Mouse (Mus musculus) erythroblast, adult 5-6 weeks (primary cell): ENCODE measurements around the gene Lsm11. TPM values are rescaled to one million over a fixed set of nuclear protein-coding genes. Genes with fewer than 3 reads are reported as not detected.

ENCODE experiments used
- ATAC-seq: replicated peaks from 2 replicates; pipeline ENCODE4 v1.8.0; 2016; ENCODE audit warnings: moderate number of reproducible peaks, mild to moderate bottlenecking, moderate TSS enrichment, inconsistent platforms; ENCODE audit not compliant: poor library complexity, low FRiP score, severe bottlenecking
- total RNA-seq, 2 experiments: library from RNA; stranded (forward) in 1 of 2; stranded (reverse) in 1 of 2; fragments of 150-400 nt in 1 of 2; fragments of 200-764, 138-1000 nt in 1 of 2; gene quantifications; 2 replicates each; pipeline versions ENCODE4 v1.2.3 to v1.2.4; 2015 to 2017; ENCODE audit warnings: low replicate concordance in 2 of 2

Gene Lsm11
- total RNA-seq, 2 experiments from 2014 or later = 0.51 TPM; not detected in 1

DNA sequence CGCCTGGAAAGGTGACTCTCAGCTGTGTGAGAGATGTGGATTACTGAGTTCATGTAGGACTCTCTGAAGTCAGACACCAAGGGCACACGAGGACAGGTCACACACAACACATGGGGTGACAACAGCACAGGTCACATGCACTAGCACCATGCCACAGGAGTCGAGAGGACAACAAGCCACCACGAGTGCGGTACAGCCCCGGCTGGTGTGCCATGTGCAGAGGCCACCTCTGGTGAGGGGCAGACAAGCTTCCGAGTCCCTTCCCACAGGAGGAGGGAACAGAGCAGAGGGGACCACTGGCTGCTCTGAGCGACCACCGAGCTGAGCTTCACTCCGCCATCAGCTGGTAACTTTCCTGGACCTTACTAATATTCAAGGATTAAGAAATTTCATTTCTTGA, 12.0 kb downstream of the Lsm11 start:
- no peak for ATAC-seq

DNA sequence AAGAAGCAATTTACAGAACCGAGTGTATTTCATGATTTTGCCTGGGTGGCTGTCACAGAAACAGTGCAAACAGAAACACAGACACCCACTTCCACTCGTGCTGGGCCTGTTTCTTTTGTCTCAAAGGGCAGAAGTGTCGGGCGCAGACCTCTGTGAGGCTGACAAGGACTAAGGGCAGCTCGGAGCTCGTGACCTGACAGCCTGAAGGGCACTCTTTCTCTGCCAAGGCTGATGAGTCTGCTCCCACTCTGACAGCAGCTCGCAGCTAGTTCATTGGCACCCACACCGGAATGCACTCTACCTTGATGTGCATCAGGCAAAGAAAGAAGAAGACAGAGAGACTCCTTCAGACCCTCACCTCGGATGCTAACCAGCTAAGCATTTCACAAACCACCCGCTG, 15.2 kb downstream of the Lsm11 start:
- no peak for ATAC-seq

DNA sequence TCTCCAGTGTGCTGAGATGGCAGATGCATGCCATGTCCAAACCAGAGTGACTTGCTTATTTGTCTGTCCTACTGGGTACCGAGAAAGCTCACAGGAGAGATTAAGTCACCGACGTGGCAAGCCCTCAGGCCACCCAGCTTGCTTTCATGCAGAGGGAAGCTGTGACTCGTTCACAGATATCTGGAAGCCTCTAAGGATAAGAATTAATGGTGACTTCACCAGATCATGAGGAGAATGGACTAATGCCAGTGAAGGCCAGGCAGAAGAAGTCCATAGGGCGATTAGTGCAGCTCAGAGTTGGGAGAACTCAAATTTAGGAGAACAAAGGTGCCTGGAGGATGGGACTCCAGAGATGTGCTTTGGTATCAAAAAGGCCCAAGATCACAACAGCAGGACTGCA, 17.3 kb downstream of the Lsm11 start:
- no peak for ATAC-seq

DNA sequence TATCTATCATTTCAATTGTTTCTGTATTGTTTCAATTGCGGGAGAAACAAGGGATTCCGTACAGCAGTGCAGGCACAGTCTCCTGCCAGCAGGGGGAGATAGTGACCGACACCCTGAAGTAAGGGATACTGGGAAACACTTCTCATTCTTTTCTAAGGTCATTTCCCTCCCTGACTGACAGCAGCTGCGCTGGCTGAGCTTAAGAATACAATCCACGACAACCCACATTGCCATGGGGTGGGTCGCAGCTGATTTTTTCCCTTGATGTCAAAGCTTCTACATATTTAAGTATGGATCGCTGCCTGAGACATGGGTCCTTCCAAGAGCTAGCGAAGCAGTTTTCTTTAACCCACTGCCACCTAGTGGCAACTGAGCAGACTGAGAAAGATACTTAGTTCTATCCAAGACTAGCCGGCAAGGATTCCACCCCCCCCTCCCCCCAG, 18.1 kb downstream of the Lsm11 start:
- peak; percentile 95 for ATAC-seq

DNA sequence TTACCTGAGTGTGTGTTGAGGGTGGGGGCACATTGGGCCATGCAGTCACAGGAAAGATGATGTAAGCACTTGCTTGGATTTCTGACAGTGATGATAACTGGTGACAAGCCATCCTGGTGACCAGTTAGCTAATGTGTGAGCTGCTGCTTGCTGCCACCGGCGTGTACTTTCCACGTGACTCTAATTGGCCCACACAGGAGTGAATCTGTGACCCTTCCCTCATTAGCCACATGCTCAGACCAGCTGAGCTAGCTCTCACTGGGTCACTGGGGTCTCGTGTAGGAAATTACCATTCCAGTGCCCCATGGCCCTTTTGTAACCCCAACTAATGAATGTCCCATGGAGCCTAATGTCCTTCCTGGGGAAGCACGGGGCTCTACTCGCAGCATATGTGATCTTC, 19.3 kb downstream of the Lsm11 start:
- ATAC-seq = no peak

DNA sequence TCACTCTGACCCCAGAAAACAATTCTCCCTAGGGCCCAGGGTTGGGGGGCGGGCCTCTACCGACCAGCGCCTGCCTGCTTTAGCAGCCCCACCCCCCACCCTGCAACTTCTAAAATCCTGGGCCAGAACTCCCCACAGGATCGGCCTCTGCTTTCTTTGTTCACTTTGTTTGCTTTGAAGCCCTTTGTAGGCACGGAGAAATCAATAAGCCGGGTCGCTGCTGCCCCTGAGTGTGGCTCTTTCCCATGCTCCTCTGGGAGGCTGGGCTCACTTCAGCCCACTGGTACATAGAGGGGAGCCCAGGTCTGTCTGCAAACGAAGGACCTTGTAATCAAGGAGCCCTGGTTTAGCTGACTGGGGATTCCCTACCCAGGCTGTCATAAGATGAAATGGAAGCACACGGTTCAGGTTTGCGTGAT, 23.2 kb downstream of the Lsm11 start:
- no peak for ATAC-seq

DNA sequence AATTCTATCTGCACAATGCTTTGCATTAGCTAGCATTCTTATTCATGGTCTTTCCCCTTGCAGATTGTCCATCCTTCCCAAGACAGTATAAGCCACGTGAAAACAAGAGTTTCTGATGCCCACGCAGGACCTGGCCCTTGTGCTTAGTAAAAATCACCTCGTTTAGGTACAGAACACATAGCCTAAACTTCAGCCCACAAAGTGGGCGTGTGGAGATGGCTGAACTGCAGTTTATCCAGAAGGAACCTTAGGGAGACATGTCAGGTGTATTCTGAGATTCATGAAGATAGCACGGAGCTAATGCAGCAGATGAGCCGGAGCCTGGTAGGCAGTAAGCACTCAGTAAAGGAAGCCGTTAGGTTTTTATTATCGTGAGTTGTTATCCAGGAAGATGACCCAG, 23.7 kb downstream of the Lsm11 start:
- no peak for ATAC-seq

DNA sequence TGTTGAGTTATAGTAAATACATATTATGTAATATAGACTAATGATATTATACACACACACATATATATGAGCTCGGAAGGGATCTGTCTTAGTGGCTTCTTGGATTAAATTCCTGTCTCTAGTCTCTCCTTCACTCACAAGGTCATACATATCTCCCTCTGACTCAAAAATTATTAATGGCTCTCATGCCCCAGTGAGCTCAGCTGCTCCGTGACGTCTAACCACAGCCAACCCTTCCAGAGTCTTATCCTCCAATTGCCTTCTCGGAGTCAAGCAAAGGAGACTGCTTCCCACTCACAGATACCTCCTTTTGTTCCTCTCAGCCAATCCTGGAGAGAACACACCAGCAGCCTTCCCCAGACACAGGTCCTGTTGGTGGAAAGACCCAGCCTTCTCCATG, 25.9 kb downstream of the Lsm11 start:
- ATAC-seq = no peak

DNA sequence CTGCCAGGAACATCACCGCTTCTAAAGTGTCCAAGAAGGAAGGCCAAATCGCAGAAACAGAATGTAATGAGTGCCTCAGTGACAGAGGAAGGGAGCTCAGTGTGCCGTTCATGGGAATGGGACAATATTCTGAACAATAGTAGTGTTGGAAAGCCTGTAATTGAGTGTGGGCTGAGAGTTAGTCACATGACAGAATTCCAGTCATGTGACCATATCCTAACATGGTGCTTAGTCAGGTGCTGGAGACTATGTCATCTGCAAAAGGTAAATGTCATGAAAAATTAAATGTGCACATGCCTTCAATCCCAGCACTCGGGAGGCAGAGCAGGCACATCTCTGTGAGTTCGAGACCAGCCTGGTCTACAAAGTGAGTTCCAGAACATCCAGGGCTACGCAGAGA, 26.7 kb downstream of the Lsm11 start:
- no peak for ATAC-seq

DNA sequence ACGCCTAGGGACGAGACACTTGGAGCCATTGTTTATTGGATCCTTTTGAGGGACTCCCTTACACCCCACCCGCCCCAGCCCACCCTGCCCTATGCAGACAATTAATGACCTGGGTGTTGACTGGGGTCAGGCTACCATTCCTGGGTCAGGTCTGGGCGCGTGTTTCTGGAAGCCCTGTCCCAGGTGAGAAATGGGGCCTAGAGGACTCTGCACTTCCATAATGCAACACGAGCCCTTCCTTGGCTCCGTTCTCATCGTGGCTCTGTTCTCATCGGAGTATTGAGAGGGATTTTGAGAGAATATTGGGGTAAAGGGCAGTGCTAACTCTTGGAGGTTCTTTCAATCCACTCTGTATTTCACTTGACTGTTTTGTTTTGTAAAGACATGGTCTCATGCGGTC, 28.5 kb downstream of the Lsm11 start:
- no peak for ATAC-seq

DNA sequence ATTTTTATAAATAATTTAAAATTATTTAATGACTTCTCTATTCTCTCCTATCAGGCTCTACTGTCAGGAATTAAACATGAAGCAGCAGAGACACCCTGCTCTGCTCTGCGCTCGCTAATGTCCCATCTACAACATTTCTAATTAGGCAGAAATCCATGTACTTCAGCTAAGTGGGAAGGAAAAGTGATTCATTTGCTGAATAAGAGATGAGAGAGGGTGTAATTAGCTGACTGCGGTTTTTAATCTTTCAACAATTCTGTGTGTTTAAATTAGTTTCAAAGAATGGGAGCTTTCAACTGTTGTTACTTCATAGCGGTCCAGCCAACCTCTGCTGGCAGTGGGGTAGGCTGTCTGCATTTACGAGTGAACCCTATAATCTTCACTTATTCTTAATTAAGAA, 34.0 kb downstream of the Lsm11 start:
- ATAC-seq = no peak

DNA sequence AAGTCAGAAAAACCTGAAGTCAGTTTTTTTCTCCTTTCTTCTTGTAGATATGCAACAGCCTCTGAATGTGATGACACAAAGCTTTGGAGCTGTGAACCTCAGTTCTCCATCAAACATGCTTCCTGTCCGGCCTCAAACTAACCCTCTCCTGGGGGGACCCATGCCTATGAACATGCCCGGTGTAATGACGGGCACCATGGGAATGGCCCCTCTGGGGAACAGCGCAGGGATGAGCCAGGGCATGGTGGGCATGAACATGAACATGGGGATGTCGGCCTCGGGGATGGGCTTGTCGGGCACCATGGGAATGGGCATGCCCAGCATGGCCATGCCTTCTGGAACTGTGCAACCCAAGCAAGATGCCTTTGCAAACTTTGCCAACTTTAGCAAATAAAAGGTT, 35.8 kb downstream of the Lsm11 start:
- ATAC-seq = no peak

DNA sequence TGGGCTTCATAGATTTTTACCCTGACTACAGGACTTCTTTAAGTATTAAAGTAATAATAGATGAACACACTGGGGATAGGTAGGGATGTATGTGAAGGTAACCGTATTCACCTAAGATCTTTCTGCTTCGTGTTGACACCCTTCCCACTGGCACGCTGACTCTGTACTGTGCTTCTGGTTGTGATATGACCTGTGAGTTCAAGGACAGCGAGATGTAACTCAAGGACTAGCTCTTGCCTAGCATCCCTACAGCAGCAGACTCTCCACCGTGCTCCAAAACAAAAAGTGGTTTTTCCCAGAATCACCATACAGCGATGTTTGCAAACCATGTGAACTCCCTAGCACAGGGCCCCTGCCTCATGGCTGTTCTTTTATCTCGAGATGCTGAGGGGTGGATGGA, 36.7 kb downstream of the Lsm11 start:
- ATAC-seq = no peak

DNA sequence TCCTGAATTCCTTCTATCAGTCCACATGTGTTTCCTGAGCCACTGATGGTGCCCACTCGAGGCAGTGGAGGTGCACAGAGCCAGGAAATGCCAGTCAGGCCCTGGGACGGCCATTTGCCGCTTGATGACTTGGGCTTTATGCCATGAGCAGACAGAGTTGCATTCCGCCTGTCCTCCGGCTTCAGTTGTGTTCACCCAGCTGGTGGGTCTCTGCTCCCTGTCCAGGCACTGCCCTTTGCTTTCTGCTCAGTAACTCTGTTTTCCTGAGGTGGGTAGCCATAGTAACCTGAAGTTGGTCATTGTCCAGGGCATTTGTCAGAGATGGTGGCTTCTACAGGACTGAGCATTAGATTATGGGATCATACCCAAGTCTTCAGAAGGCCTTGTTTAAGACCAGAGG, 37.4 kb downstream of the Lsm11 start:
- ATAC-seq = no peak

DNA sequence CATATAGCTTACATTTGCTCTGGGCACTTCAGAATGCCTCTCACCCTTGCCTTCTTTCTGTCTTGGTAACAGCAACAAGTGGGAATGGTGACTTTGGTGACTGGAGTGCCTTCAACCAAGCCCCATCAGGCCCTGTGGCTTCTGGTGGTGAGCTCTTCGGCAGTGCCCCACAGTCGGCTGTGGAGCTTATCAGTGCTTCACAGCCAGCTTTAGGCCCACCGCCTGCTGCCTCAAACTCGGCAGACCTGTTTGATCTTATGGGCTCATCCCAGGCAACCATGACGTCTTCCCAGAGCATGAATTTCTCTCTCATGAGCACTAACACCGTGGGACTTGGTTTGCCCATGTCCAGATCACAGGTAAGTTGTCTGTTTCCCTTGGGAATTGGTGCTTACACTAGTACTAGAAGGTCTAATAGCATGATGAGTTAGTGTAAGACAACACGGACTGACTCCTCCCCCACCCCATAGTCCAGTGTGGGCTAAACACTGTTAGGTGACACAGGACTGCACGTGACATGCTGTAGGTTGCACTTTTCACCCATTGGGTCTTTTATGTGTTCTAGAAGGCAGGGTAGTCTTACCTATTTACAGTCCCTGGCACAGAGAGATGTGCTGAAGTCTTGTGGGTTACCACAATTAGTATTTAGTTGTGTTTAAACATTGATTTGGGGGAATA, 38.5 kb downstream of the Lsm11 start:
- peak; percentile 66; the same call in 1 of the 2 replicates for ATAC-seq

DNA sequence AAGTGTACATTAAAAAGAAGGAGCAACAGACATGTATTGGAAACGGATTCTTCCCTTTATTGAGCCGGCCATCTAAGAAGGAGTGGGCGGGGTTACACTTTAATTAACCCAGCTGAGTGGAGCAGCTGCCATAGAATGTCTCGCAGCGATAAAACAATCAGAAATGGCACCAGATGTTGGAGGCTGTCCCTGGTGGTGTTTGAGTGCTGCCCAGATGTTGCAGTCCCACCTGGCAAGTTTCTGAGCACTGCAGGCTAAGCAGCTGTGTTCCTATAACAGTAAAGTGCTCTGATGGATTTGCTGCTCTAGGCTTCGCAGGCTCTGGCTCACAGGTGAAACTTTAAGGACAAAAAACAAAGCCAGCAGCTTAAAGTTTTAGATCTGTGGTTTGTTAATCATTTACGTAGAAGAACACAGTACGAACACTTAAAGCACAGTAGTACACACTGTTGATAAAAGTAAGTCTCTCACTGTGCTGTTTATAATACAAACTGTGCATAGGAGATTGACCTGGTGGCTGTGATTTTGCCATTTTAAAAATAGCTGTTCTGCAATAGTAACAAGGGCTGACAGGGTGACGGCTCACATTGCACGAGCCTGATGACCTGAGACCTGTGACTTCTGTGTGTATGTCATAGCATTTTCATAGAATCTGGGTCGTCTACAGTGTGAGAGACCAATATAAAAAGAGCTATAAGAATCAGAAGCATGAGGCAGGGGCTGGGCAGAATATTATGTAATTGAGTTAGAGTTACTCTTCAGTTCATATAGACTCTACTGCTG, 44.3 kb downstream of the Lsm11 start:
- ATAC-seq = no peak

DNA sequence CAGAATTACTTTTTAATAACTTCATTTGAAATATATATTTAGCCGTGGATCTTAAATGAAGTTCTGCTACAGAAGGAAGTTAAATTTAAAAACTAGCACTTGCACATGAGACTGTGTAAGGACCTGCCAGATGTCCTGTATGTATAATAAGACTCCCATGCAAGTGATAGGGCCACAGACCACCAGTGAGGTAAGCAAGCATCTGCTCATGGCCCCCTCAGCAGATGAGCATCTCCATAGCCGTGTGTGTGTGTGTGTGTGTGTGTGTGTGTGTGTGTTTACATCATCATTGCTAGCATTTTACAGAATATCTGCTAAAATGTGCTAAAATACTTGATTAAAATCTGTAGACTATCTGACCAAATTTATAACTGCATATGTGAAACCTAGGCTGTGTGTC, 47.3 kb downstream of the Lsm11 start:
- no peak for ATAC-seq

DNA sequence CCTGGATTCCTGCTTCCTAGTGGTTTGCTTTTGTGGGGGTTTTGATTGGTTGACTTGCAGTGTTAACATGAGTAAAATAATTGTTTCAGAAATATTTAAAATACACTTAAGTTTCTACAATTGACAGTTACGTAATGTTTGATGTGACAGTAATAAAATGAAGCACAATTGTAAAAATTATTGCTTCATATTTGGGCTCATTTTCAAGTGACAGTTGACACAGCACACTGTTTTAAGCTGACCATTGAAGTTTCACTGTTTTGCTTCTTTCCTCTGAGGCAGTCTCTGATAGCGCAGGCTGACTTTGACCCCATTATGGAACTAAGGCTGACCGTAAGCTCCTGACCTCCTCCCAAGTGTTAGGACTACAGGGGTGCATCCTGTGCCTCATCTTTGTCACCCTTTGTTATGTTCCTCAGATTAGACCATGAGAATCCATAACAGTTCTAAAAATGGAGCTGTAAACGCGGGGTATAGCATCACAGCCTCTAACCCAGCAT, 51.8 kb downstream of the Lsm11 start:
- no peak for ATAC-seq

DNA sequence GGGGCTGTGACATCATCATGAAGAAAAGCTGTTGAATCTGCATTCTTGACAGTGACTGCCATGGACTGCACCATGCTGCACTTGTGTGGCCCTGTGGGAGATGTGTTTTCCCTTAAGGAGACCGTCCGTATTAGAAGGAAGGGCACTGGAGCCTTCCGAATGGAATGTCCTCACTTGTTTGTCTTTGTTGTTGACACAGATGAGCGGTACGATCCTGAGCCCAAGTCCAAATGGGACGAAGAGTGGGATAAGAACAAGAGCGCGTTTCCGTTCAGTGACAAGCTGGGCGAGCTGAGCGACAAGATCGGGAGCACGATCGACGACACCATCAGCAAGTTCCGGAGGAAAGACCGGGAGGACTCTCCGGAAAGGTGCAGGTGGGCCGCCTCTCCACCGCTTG, 54.3 kb downstream of the Lsm11 start:
- ATAC-seq = no peak

DNA sequence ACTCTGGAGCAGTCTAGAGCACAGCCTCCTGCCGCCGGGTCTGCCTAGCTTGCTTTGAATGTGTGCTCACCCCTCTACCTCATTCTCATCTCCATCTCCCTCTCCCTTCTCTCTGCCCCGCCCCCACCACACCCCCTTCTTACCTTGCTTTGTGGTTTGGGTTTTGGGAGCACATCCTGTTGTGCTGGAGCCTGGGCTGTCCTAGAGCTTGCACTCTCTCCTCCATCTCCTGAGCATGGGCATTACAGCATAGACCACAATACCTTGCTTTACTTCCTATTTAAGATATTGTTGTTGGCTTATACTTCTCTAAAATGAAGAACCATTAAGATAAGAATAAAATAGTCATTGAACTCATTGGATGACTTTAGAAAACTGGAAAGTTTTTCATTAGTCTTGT, 54.8 kb downstream of the Lsm11 start:
- ATAC-seq = no peak

DNA sequence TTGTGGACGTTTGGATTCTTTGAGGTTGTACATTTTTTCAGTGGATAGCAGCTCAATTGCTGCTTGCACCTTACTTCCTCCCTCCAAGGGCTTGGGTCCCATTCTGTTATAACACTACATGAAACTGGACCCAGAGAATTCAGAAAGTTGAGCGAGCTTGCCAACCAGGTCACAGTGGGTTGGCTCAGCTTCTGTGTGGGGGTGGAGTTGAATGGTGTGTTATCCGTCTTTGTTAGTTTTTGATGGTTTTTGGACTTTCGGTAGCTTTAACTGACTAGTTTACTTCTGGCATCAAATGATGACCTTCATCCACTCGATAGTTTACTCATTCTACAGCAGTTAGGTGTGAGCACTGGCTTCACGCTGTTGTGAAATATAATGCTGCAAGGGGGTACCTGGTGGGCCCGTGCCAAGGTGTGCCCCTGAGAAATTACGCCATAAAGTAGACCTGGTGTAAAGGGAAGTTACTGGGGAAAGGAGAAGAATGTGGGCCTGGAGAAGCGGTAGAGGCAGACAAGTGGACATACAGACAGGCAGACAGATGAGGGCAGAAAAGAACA, 56.2 kb downstream of the Lsm11 start:
- no peak for ATAC-seq
